Mouse (Mus musculus): ENCODE data around the gene Ip6k3. TPM values are rescaled to one million over a fixed set of nuclear protein-coding genes. Genes with fewer than 3 reads are reported as not detected.
A peak's percentile ranks its signal among the peaks of the same experiment; 100 is the strongest.

The Ip6k3 gene
- polyA plus RNA-seq, 1 experiment from 2014 or later = 0.22 TPM

DNA sequence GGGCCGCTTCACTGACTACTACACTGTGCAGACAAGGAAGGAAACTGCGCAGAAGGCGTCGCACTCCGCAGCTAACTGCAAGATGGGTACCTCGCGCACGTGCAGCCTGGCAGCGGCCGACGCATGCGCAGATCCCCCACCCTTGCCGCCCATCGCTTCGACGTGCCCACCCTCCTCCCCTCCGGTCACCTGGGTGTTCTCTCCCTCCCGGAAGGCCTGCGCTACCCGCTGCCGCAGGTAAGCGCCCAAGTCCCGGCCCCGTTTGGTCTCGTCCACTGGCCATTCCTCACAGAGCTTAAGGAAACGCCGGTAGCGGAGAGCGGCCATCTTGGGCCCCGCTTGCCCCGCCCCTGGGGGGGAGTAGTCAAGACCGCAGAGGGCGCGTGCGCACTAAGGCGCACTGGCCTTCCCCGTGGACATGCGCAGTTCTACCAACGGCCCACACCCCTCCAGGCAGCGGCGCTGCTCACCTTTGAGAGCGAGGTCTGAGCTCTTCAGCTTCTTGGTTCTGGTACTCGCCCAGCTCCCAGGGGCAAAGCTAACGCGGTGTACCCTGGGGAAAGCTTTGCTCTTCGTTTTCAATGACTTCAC lies 33.9 kb downstream of the Ip6k3 start, which contains the start of gene Uqcc2:
TSS of gene Uqcc2 (minus strand) at position 366 of the 591 bp plus-strand sequence.
- Histone ChIP-seq H3K9ac (peak within 1 kb of the TSS; percentile 58), H3K4me2 (peak within 1 kb of the TSS; percentile 78), H3K4me3 (replicated peaks) (peak within 1 kb of the TSS; percentile 71), H3K4me1 (replicated peaks) (peaks cover 59% of the 10 kb centered on the region), H3K27me3 (no peaks in the 10 kb centered on the region), H3K9me3 (replicated peaks) (no peaks in the 10 kb centered on the region), H3K27ac (replicated peaks) (peak within 1 kb of the TSS; percentile 65), H3K36me3 (replicated peaks) (no peaks in the 10 kb centered on the region)
- peak; percentile 92 for ATAC-seq (ENCODE audit: insufficient read depth)
- WGBS (ENCODE audit: insufficient replicate concordance) = 0% methylated on average over 46 of the region's 46 CpGs

- no peak overlapping the region for H3K4me2 ChIP-seq
- H3K4me3 ChIP-seq (replicated peaks) = no peak overlapping the region
- 87% methylated on average over 10 of the region's 10 CpGs for WGBS (ENCODE audit: insufficient replicate concordance)
- H3K36me3 ChIP-seq (replicated peaks) = no peaks in the 10 kb centered on the region
- H3K27ac ChIP-seq (replicated peaks) = no peak overlapping the region
- no peak for ATAC-seq (ENCODE audit: insufficient read depth)
- no peaks in the 10 kb centered on the region for H3K9me3 ChIP-seq (replicated peaks)
- no peaks in the 10 kb centered on the region for H3K27me3 ChIP-seq
- H3K4me1 ChIP-seq (replicated peaks) = peaks cover 64% of the 10 kb centered on the region
- H3K9ac ChIP-seq = no peak overlapping the region
Measured at GRCm38 (mm10) chr17:27132238-27132637, 35.4 kb downstream of the Ip6k3 start.

GRCm38 (mm10) chr17:27131240-27131665 lies 36.3 kb downstream of the Ip6k3 start:
- no peak overlapping the region for H3K9ac ChIP-seq
- no peaks in the 10 kb centered on the region for H3K27me3 ChIP-seq
- H3K9me3 ChIP-seq (replicated peaks) = no peaks in the 10 kb centered on the region
- no peaks in the 10 kb centered on the region for H3K36me3 ChIP-seq (replicated peaks)
- H3K4me1 ChIP-seq (replicated peaks) = peaks cover 70% of the 10 kb centered on the region
- no peak overlapping the region for H3K4me3 ChIP-seq (replicated peaks)
- no peak overlapping the region for H3K4me2 ChIP-seq
- 74% methylated on average over 10 of the region's 10 CpGs for WGBS (ENCODE audit: insufficient replicate concordance)
- no peak overlapping the region for H3K27ac ChIP-seq (replicated peaks)
- no peak for ATAC-seq (ENCODE audit: insufficient read depth)

DNA sequence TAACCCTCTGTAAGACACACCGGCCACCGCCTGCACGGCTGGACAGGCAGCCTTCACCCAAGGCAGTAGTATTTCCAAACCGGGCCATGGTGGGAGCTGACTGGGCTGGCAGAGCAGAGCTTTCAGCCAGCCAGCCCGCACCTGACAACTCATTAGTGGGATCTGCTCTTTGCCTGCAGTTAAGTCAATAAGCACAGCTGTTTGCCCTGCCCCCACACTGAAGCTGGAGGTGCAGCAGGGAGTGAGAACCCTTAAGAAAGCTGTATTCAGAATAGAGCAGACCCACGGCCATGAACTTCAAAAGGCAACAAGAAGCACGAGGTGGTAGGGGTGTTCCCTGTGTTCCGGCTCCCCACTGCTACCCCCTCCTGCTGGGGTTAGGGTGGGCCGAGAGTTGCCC lies 37.3 kb downstream of the Ip6k3 start:
- Histone ChIP-seq H3K4me2 (no peak overlapping the region; the same call in 1 of the 2 replicates), H3K27ac (replicated peaks) (no peak overlapping the region), H3K27me3 (no peaks in the 10 kb centered on the region), H3K9ac (no peak overlapping the region), H3K36me3 (replicated peaks) (0 out of 2 replicates have a peak, but pooled peaks cover 5% of the 10 kb centered on the region), H3K4me1 (replicated peaks) (peaks cover 67% of the 10 kb centered on the region), H3K4me3 (replicated peaks) (no peak overlapping the region), H3K9me3 (replicated peaks) (no peaks in the 10 kb centered on the region)
- ATAC-seq (ENCODE audit: insufficient read depth) = no peak
- 63% methylated on average over 9 of the region's 9 CpGs for WGBS (ENCODE audit: insufficient replicate concordance)

- H3K9ac ChIP-seq = no peak overlapping the region
- WGBS (ENCODE audit: insufficient replicate concordance) = 83% methylated on average over 7 of the region's 7 CpGs
Measured at GRCm38 (mm10) chr17:27129819-27130218, 37.8 kb downstream of the Ip6k3 start.

DNA sequence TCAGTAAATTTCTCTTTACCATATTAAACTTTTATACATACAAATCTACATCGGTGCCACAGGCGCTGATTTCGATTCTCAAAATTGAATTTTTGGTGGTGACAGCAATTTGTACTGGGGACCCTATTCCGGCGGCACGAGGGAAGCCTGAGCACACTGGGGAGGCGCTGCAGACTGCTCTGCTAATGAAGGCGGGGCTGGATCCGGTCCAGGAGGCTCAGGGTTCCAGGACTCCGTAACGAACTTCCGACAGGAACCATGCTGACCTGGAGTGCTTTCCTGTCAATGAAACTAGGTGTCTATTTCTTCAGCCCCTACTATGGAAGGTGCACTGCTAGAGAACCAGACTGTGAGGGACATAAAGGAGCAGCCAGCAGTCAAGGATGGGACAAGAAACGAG lies 38.3 kb downstream of the Ip6k3 start:
- Histone ChIP-seq H3K4me1 (replicated peaks) (peaks cover 61% of the 10 kb centered on the region), H3K4me2 (no peak overlapping the region)

More at GRCm38 (mm10) chr17:27129819-27130218, 37.8 kb downstream of the Ip6k3 start:
- no peak overlapping the region for H3K4me3 ChIP-seq (replicated peaks)
- H3K4me1 ChIP-seq (replicated peaks) = peaks cover 63% of the 10 kb centered on the region
- no peak overlapping the region; the same call in 1 of the 2 replicates for H3K4me2 ChIP-seq
- ATAC-seq (ENCODE audit: insufficient read depth) = no peak
- H3K9me3 ChIP-seq (replicated peaks) = no peaks in the 10 kb centered on the region
- H3K27me3 ChIP-seq = no peaks in the 10 kb centered on the region
- H3K36me3 ChIP-seq (replicated peaks) = 0 out of 2 replicates have a peak, but pooled peaks cover 5% of the 10 kb centered on the region
- H3K27ac ChIP-seq (replicated peaks) = no peak overlapping the region

GRCm38 (mm10) chr17:27128189-27128588 lies 39.4 kb downstream of the Ip6k3 start:
- H3K4me2 ChIP-seq = no peak overlapping the region
- H3K36me3 ChIP-seq (replicated peaks) = peaks cover 12% of the 10 kb centered on the region; the same call in 1 of the 2 replicates
- H3K9ac ChIP-seq = no peak overlapping the region
- H3K27me3 ChIP-seq = no peaks in the 10 kb centered on the region
- H3K4me3 ChIP-seq (replicated peaks) = no peak overlapping the region
- no peak overlapping the region for H3K27ac ChIP-seq (replicated peaks)
- no peak for ATAC-seq (ENCODE audit: insufficient read depth)
- 81% methylated on average over 5 of the region's 5 CpGs for WGBS (ENCODE audit: insufficient replicate concordance)
- H3K9me3 ChIP-seq (replicated peaks) = no peaks in the 10 kb centered on the region
- peaks cover 63% of the 10 kb centered on the region for H3K4me1 ChIP-seq (replicated peaks)

More for the DNA sequence above, 38.3 kb downstream of the Ip6k3 start:
- no peaks in the 10 kb centered on the region for H3K9me3 ChIP-seq (replicated peaks)
- no peaks in the 10 kb centered on the region for H3K27me3 ChIP-seq
- 82% methylated on average over 13 of the region's 13 CpGs for WGBS (ENCODE audit: insufficient replicate concordance)
- H3K4me3 ChIP-seq (replicated peaks) = no peak overlapping the region
- ATAC-seq (ENCODE audit: insufficient read depth) = no peak
- H3K36me3 ChIP-seq (replicated peaks) = 0 out of 2 replicates have a peak, but pooled peaks cover 5% of the 10 kb centered on the region
- H3K27ac ChIP-seq (replicated peaks) = no peak overlapping the region
- H3K9ac ChIP-seq = no peak overlapping the region

- H3K9me3 ChIP-seq (replicated peaks) = no peaks in the 10 kb centered on the region
- no peak for ATAC-seq (ENCODE audit: insufficient read depth)
- H3K4me2 ChIP-seq = no peak overlapping the region
- no peak overlapping the region for H3K27ac ChIP-seq (replicated peaks)
- WGBS (ENCODE audit: insufficient replicate concordance) = 73% methylated on average over 10 of the region's 10 CpGs
- peaks cover 60% of the 10 kb centered on the region for H3K4me1 ChIP-seq (replicated peaks)
- H3K27me3 ChIP-seq = no peaks in the 10 kb centered on the region
- peaks cover 25% of the 10 kb centered on the region; the same call in 1 of the 2 replicates for H3K36me3 ChIP-seq (replicated peaks)
- no peak overlapping the region for H3K9ac ChIP-seq
- no peak overlapping the region for H3K4me3 ChIP-seq (replicated peaks)
Measured at GRCm38 (mm10) chr17:27126974-27127373, 40.6 kb downstream of the Ip6k3 start.

- H3K9ac ChIP-seq = no peak overlapping the region
- H3K4me3 ChIP-seq (replicated peaks) = no peak overlapping the region
- no peaks in the 10 kb centered on the region for H3K9me3 ChIP-seq (replicated peaks)
- no peak for ATAC-seq (ENCODE audit: insufficient read depth)
- H3K27me3 ChIP-seq = no peaks in the 10 kb centered on the region
- no peak overlapping the region for H3K27ac ChIP-seq (replicated peaks)
- WGBS (ENCODE audit: insufficient replicate concordance) = 79% methylated on average over 11 of the region's 11 CpGs
- H3K4me2 ChIP-seq = no peak overlapping the region
- H3K4me1 ChIP-seq (replicated peaks) = peaks cover 57% of the 10 kb centered on the region
- H3K36me3 ChIP-seq (replicated peaks) = peaks cover 29% of the 10 kb centered on the region; the same call in 1 of the 2 replicates
Measured at GRCm38 (mm10) chr17:27125669-27126202, 41.9 kb downstream of the Ip6k3 start.

DNA sequence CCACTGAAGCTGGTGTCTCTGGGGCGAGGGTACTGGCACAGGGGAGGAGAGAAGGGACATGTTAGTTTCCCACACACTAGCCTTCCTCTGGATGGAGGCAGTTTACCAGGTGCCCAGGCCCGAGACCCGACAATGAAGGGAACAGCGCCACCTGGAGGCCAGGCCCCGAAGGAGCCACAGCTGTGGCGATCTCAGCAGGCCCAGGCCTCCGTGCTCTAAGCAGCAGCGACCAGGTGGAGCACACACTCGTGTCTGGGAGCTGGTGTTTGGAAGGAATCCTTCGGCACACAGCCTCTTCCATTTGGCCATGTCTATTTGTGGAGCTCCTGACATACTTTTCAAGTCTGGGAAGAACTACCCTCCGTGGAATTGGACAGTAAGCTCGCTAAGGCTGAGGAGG lies 42.4 kb downstream of the Ip6k3 start:
- Histone ChIP-seq H3K9ac (no peak overlapping the region), H3K36me3 (replicated peaks) (peaks cover 29% of the 10 kb centered on the region; the same call in 1 of the 2 replicates), H3K9me3 (replicated peaks) (no peaks in the 10 kb centered on the region), H3K4me3 (replicated peaks) (no peak overlapping the region), H3K4me2 (no peak overlapping the region), H3K4me1 (replicated peaks) (peaks cover 58% of the 10 kb centered on the region), H3K27ac (replicated peaks) (no peak overlapping the region), H3K27me3 (no peaks in the 10 kb centered on the region)
- ATAC-seq (ENCODE audit: insufficient read depth) = no peak
- 33% methylated on average over 12 of the region's 12 CpGs for WGBS (ENCODE audit: insufficient replicate concordance)

DNA sequence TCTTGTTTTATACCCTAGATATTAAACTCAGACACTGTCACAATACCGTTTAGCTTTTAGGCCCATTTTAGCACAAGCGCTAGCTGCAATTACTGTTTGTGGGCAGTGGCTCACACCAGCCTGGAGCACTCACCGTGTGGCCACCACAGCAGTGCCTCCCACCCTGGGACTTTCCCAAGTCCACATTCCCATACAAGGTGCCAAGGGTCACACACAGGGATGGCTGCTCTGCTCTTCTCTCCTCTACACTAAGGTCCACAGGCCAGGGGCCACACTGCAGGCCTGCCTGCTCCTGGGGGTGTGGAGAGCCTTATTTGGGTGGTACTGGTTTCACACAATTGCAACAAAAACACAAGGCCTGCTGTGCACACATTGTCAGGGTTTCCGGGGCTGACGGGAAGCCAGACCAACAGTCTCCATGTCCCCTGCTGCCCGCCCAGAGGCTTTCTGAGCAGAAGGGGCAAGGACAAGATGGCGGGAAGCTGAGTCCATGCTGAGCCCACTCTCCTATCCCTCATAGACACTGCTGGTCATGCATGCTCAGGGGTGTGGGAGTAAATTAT lies 43.7 kb downstream of the Ip6k3 start:
- Histone ChIP-seq H3K9ac (no peak overlapping the region), H3K36me3 (replicated peaks) (peaks cover 29% of the 10 kb centered on the region; the same call in 1 of the 2 replicates), H3K27ac (replicated peaks) (peak overlapping the region; percentile 35; the same call in 1 of the 2 replicates), H3K4me2 (no peak overlapping the region), H3K9me3 (replicated peaks) (no peaks in the 10 kb centered on the region), H3K4me1 (replicated peaks) (peaks cover 55% of the 10 kb centered on the region), H3K27me3 (no peaks in the 10 kb centered on the region), H3K4me3 (replicated peaks) (no peak overlapping the region)
- ATAC-seq (ENCODE audit: insufficient read depth) = peak; percentile 61
- WGBS (ENCODE audit: insufficient replicate concordance) = 75% methylated on average over 7 of the region's 7 CpGs
